Mouse (Mus musculus) right cerebral cortex, postnatal 14 days (tissue): ENCODE data around the gene Prr15.
A peak's percentile ranks its signal among the peaks of the same experiment; 100 is the strongest.

Experiments
- DNase-seq: peaks from one replicate; pipeline ENCODE4 v3.0.0; 2022

The Prr15 gene

DNA sequence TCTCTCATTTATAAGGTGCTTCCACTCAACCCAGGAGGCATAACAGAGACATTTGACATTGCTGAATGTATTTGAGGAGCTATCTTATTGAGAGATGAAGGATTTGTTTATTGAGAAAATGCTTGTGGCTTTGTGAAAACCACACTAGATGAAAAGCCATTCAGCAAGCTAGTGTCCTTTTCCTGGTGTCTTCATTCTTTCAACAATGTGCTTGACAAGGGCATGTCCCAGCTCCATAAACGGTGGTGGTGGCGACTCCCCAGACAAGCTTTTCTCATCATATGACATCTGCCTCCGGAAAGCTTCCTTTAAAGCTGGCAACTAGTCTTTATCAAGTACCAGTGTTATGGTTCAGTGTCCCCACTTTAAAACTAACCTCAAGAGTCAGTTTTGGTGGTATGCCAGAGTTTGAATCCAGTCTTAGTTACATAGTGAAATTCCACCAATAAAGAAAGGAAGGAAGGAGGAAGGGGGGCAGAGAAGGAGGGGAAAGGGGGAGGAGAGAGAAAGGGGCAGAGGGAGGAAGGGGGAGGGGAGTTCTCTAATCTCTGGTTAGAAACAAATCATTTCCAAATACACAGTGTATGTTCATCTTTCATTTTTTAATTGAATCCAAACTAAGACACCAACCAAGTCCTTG is at the start of gene Prr15:
Gene Prr15 (plus strand): TSS at position 590 of the 640 bp plus-strand sequence.
- no peak for DNase-seq

DNA sequence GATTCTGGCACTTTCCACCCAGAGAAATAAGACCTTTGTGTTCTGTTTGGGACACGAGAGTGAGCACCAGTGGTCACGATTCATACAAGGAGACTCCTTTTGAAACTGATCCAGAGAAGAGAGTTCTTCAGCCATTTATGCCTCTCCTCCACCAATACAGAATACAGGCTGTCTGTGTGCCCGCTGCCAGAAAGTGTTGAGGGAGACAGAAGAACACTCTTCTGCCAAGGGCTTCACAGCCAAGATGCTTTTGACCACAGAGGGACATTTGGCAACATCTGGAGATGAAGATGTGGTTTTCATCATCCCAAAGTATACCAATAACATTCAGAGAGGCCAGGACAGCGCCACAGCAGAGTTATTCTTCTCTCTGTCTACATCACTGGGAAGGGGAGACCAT is 48.4 kb upstream of the Prr15 start:
- no peak for DNase-seq

DNA sequence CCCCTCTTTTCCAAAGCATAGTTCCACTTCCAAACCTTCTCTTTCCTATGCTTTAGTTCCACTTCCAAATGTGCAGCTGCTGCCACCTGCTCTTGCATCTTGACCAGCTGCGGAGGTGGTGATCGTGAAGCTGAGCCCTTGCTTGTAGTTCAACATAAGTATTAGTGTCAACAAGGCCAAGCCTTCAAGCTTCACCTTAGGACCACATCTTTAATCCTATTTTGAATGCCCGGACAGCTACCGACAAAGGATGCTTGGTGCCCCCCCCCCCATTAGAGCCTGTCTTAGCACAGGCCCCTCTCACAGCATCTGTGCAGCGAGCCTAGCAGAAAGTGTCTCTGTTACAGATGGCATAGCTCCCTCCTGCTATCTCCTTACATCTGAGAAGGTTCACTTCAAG is 47.8 kb upstream of the Prr15 start:
- DNase-seq: no peak

DNA sequence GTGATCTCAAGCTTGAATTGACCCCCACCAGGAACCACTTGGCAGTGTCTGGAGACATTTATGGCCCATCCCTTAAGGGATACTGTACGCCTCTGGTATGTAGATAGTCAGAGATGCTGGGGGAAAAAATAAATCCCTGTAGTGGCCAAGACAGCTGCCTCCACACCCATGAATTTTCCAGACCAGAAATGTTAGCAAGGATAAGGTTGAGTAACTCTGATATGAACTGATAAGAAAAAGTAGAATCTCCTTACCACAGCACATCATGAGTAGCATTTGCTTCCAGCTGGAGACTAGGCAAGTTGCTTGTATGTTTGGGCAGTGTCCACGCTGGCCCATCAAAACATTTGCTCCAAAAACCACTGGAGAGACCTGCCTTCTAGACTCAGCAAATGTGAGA is 47.0 kb upstream of the Prr15 start:
- DNase-seq: no peak

DNA sequence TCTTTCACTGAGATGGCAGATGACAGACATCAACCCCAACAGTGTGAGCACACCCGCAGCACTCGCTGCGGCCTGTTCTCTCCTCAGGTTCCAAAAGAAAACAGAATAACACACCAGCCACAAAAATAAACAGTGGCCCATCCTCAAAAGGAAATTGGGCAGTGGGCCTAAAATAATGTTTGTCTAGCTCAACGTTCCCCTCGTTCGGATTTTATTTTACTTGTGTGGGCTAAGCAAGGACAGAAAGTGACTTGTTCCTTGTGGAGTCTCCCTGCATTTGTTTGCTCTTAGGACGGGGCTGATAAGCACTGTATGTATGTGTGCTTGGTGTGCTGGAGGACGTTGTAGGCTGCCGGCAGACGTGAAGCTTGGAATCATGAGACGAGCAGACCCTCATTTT is 46.2 kb upstream of the Prr15 start:
- no peak for DNase-seq

DNA sequence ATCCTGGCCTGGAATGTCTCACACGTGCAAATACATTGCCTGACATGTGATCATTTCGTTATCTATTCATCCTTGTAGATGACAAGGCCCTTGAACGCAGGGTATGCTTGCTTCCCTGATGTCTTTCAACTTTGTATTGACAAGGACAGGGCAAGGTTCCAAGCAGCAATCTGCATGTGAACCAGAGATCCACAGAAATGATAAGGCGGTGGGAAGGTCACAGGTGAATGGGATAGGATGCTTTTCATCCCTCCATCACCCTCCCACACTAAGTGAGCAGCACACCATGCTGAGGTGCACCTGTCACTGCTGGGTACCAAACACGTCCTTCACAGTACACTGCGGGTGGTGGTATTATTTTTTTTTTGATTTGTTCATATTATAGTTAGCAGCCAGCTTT is 45.4 kb upstream of the Prr15 start:
- DNase-seq: no peak

DNA sequence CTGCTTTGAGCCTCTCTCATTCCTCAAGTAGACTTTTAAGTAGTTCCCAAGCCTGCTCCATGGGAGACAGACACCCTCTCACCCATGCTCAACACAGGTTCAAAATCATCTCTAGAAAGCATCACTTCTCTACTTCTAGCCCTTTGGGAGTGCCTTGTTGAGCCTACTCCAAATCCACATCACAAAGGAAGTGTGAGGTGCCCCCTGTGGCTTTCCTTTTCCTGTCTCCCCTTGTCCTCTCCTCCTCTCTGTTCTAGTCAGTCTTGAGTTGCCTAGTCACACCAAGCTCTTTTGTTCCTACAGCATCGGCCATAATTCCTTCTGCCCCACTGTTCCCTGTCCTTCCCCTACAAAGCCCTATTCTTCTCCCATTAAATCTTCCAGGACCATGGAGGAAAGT is 42.3 kb upstream of the Prr15 start:
- DNase-seq: no peak

DNA sequence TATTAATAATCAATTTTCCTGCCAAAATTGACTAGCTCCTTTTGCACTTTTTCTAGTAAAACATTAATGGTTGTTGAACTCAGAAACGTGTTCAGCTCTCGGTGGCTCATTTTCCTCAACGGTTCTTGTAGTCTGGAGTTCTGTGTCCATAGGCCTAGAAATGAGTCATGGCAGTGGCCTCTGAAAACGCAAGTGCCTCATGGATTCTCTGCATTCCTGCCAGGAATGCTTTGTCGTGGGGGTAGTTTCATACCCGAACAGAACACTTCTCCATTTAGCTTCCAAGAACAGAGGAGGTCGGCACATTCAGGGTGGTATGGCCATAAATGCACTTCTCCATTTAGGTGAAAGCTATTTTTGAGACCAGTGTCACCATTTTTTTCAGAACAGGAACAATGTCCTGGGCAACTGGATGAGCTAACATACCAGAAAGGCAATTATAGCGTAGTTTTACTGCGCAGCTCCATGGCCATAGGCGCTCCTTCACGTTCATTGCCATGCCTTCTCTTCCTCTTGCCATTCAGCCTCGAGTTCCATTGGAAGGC is 41.4 kb upstream of the Prr15 start:
- no peak for DNase-seq

DNA sequence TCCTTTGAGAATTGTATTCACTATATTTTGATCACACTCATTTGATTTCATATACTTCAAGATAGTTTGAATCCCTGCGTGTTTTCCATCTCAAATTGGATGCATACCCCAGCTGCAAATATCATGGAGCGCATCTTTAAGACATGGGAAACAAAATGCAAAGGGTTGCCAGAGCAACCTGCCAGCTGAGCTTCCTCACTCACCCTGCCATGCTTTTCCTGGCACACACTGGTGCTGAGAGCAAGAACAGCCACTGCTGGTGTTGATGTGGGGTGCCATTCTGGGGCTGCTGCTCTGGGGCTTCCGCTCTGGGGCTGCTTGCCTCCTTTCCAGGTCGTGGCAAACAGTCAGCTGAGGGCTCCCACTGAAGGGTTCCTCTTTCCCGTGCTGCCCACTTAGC is 38.8 kb upstream of the Prr15 start:
- no peak for DNase-seq

DNA sequence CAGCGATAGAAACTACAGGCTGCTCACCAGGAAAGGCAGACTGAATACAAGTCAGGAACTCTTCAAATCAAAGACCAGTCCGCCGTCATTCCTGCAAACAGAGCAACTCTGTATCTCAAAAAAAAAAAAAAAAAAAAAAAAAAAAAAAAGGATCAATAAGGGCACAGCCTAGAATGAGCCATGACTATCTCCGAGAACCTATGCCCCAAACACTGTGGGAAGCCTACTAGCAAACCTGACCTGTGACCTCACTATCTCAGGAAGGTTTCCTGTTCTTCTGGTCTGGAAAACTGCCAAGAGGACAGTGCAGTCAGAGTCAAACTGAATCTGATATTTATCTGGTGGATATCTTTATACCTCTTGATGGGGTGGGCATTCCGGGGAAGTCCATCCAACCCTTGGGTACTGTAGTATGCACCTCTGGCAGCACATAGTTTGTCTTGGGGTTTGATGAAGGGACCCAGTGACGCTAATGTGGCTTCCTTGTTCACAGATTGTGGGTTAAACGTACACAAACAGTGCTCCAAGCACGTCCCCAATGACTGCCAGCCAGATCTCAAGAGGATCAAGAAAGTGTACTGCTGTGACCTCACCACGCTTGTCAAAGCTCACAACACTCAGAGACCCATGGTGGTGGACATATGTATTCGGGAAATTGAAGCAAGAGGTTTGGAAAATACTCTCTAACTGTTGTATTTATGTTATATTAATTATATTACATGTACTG is 35.7 kb upstream of the Prr15 start:
- no peak for DNase-seq

DNA sequence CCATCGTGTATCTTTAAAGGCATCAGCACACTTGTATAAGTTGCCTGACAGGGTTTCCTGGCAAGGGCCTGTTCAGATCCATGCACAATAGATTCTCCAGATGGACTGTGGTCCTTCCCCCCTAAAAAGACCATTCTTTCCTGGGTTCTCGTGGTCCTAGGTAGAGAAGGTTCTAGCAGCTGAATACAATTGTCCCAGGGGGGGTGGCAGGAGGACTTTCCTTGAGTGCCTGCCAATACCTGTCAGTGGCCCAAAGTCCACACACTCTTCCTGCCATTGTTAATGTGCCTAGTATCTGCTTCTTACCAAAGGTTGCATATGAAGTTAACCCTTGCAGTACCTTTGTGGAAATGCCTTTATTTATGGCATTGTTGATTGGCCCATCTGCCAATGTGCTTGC is 28.4 kb upstream of the Prr15 start:
- no peak for DNase-seq

DNA sequence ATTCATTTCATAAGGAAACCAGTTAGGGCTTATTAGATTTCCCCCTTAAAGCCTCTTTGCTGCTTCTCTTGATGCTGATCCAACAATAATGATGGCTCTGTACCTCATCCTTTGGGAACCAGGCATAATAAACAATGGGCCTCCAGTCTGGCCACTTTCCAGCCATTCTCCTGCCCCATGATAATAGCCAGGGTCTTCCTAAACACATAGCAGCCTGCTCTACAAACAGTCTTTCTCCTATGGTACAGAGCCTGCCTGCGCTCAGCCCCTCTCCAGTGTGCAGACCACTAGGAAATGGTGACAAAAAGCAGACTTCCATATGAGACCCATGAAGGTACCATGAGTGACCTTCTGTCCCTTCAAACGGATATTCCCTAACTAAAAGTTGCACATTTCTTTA is 26.2 kb upstream of the Prr15 start:
- no peak for DNase-seq

DNA sequence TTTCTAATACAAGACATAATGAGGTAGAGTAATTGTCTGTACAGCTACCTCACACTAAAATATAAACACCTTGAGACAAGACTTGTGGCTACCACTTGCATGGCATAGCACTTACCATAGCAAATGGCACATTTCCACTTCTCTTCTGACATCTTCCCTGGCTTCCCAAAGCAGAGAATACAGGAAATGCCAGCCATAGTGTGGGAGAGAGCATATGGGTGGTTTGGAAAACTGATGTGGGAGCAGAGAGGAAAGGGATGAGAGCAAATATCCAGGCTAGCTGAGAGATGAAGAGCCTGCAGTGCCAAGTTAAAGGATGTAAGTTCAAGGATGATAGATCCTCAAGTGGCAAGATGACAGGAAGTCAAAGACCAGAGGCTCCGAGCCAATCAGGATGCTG is 19.9 kb upstream of the Prr15 start:
- no peak for DNase-seq

DNA sequence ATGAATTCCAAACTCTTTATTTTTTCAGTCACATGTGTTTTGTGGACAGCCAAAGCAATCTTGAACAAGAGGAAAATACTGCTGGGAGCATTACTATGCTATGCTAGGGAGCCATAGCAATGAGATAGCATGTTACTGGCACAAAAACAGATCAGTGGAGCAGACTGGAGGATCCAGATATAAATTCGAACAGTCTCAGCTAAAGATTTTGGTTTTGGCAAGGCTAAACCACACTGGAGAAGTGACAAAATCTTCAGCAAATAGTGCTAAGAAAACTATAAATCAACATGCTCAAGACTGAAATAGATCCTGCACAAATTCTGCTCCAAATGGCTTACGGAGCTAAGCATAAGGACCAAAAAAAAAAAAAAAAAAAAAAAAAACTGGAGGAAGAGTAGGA is 12.6 kb upstream of the Prr15 start:
- no peak for DNase-seq

DNA sequence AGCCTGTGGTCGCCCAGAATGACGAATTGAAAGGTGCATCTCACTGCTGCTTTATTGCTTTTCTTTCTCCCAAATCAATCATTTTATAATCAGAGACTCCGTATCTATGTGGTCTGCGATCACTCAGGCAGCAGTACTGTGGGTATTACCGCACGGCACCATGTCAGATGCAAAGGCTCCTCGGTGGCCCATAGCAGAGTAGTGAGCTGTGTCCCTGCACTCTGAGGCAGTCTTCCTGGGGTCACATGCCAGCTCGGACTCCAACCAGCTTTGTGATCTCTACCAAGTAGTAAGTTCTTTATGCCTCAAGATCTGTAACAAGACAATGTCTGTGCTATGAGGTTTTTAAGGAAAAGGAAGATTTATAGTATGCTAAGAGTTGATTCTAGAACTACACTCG is 7.0 kb upstream of the Prr15 start:
- DNase-seq: no peak

DNA sequence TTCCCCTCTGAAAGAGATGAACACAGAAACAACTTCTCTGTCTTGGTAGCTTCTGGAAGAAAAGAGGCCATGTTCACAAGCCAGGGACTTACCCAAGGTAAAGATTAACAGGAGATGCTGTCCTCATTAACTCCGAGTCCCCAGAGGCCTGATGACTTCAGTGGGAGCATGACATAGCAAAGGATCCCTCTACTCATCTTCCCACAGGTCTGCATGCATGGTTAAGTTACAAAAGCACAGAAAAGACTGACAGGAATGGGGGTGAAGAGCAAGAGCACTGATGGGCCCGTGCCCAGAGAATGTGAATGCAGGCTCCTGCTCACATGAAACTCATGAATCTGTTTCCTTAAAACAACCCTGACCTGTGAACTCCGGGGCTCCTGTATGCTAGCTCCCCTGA is 6.4 kb upstream of the Prr15 start:
- DNase-seq: no peak

DNA sequence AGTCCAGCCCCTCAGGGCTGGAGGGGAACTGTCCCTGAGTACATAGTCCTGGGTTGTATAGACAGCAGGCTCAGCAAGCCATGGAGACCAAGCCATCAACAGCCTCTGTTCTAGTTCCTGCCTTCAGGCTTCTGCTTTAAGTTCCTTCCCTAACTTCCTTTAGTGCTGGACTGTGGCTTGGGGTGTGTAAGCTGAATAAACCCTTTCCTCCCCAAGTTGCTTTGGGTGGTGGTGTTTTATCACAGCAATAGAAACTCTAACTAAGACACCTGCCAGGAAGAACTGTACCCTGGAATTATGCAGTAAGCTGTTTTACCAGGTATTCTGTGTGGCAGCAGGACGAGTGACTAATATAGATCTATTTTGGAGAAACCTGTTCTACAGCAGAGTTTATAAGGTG is 5.4 kb upstream of the Prr15 start:
- no peak for DNase-seq

DNA sequence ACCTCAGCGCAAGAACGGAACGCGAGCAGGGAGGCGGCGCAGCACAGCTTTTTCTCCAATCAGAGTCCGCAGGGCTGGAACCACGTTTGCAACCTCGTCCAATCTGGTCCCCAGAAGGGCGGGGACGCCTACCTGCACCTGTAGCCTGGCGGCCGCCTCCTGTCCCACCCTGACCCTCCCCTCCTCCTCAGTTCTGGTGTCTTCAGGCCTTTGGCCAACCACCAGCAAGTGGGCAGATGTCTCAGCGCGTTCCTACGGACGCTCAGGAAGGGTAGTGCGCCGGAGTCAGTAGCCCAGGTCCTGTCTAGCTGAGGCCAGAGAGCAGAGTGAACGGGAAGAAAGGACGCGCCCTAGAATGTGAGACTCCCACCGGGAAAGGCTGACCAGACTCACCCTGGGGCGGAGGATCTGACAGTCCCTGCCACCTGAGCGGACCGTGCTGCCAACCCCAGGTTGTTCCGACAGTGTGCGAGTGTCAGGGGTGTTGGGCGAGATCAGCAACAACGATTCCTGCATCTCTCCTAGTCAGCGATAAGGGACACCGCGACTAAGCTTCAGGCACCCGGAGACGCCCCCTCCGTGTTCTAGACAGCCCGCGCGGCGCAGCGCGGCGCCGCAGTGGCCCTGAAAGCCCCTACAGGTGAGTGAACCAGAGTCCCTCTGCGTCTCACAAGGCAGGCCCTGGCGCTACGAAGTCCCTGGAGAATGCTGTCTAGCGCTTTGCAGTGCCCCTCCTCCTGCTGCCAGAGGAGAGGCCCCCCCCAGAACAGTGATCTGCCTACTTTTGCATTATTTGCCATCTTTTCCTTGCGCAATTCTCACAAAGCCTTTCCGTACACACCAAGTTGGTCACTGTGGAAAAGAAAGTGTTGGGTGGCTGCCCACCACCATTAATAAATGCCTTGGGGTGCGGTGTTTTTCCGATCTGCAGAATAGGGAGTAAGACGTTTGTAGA is 1.3 kb downstream of the Prr15 start:
- peak; percentile 65 for DNase-seq

DNA sequence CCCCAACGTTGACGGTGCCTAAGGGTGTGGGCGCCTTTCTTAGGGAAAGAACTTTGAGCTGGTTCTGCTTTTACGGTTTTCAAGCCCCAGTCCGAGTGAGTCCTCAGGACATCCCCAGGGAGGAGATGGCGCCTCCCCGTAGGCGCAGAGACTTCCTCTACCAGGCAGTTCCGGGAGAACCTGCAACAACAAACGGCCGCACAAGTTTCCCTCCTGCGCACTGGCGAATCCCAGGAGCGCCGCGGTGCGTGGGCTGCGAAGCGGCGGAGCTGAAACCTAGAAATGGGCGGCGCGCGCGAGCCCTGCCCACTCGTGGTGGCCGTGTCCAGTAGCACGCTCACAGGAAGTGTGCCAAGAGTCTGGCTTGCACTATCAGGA is 2.0 kb downstream of the Prr15 start:
- DNase-seq: peak; percentile 51

DNA sequence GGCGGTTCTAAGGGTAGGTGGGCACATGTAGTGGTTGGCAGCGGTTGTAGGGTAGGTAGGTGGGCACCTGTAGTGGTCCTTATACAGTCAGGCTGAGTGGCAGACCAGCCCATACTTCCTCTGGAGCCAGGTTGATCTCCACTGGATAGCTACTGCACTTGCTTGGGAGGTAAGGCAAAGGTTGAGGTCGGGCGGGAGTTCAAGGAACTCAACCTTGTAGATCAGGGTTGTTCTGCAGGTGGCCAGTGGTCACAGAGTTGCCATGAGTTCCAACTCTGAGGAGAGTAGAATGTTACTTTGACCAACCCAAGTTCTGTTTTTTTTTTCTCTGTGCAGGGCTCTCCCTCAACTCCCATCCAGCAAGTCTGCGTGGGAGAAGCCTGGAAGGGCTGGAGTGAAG is 3.1 kb downstream of the Prr15 start:
- DNase-seq: no peak

DNA sequence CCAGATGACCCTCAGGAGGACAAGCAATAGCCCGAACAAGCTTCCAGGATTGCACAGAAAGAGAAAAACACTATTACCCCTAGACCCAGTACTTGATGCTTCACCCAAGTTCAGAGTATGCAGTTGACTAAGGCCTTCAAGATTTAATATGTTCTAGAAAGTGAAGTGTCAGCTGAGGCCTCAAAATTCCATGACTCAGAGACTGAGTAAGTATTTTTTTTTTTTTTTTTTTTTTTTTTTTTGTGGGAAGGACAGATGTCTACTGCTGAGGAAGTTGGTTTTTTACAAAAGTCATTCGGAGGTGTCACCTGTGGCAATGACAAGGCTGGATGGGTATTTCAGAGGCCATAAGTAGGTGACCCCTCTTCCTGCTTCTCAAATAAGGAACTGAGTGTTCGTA is 4.0 kb downstream of the Prr15 start:
- DNase-seq: no peak

DNA sequence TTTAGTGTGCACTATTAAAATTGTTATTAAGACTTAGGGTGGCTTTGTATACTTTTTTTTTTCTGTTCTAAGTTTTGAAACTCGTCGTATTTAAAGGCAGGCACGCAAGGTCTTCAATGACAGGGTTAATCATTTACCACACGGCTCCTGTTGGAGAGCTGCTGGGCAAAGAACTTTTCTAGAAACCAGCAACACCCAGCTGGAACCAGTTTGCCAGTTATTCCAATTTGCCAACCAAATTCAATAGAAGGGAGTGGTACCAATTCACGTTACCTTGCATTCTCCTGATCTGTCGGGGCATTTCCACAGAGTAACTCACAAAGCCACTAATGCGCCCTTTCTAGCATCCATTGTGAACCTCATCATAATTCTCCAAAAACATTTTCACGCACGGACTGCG is 4.5 kb downstream of the Prr15 start:
- DNase-seq: no peak

DNA sequence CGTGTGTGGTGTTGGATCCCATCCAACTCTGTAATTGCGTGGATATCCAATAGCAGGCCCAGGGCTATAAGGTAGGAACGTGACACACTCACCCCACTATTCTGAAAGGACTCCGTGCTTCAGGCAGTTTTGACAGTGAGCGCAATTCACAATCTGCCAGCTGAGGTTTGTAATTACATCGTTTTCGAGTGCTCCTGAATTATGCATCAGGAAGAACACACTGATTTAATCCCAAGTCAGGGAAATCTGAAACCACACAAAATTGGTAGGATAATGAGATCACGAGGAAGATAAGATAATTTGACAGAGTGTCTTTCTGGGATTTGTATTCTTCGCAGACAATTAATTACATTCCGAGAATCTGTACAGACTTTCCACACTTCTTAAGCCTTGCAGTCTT is 6.1 kb downstream of the Prr15 start:
- DNase-seq: no peak

DNA sequence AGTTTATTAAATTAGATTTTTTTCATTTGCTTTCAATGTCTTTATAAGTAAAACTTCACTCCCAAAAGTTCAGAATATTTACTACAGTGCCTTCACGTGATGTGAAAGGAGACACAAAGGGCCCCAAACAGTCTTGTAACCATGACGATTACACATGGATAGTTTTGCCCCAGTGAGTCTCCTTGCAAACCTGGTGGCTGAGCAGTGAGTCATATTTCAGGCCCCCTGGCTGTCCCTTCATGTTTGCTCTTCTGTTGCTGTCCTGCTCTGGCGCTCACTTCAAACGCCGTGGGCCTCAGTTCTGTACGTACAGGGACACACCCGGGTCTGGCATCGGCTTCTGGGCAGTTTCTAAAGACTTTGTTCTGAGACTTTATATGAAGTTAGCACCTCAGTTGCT is 6.6 kb downstream of the Prr15 start:
- DNase-seq: no peak
